Mouse (Mus musculus): ENCODE data around the gene Smad5. TPM values are rescaled to one million over a fixed set of nuclear protein-coding genes. Genes with fewer than 3 reads are reported as not detected.

Gene Smad5
- total and polyA plus RNA-seq, 3 experiments, result 4.3 to 7.4 (median 4.4) TPM

DNA sequence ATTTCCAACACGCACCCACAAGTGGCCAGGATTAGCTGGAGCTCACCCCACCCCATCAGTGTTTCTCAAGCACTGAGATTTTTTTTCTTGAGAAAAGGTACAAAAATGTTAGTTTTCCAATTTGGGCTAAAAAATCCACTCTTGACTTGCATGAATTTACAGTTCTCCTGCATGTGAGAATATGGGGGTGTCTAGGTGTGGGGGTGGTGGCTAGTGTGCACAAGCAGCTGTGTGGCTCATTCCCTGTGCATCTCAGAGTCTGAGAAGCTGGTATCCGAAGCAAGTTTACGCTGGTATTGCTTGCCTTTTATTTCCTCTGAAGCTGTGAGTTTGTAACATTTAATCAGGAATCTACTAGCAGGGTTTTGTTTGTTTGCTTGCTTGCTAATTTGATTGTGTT lies 87.9 kb downstream of the Smad5 start:
- Histone ChIP-seq H3K27me3 (replicated peaks) (peaks cover 62% of the 10 kb centered on the region), H3K4me1 (ENCODE audit: control insufficient read depth in 1 of 2, insufficient read depth in 2 of 2) (no peaks in the 10 kb centered on the region), H3K4me2 (ENCODE audit: insufficient read depth, low read depth, poor library complexity, severe bottlenecking) (no peak overlapping the region), H3K79me2 (replicated peaks; ENCODE audit: control insufficient read depth, extremely low read depth, insufficient read depth, poor library complexity, severe bottlenecking) (no peaks in the 10 kb centered on the region), H3K4me3 (replicated peaks in 1 of 3; ENCODE audit: low read depth in 2 of 3, low read length in 2 of 3, poor library complexity in 1 of 3) (no peak overlapping the region), H3K9me3 (replicated peaks; ENCODE audit: low read length) (peaks cover 7% of the 10 kb centered on the region), H3K27ac (ENCODE audit: insufficient read depth, low read depth) (no peak overlapping the region), H3K36me3 (replicated peaks in 1 of 2; ENCODE audit: control insufficient read depth in 1 of 2, insufficient read depth in 1 of 2, low read length in 1 of 2) (no peaks in the 10 kb centered on the region), H3K9ac (ENCODE audit: insufficient read depth, low read depth) (no peak overlapping the region)
- dilution Hi-C loops (cut with MboI; ENCODE audit: extremely low pct_ligation_motif_present, extremely low pct_unique_long_range_greater_than_20kb, low sequenced_read_pairs) (no loop called here), in situ Hi-C loops (cut with MboI; ENCODE audit: low pct_ligation_motif_present, low pct_unique_long_range_greater_than_20kb, low sequenced_read_pairs) (no loop called here)
- no peak for TF ChIP-seq HCFC1 (IDR thresholded peaks at IDR 0.05; ENCODE audit: low read depth, low read length)
- TF ChIP-seq SIN3A (IDR thresholded peaks at IDR 0.05; ENCODE audit: low read length), result no peak
- no peak for TF ChIP-seq RCOR1 (conservative IDR thresholded peaks at IDR 0.05; ENCODE audit: low read depth, low read length)
- TF ChIP-seq JUND (conservative IDR thresholded peaks at IDR 0.05; ENCODE audit: low read depth, low read length), result no peak
- no peak for TF ChIP-seq ZKSCAN1 (IDR thresholded peaks at IDR 0.05; ENCODE audit: borderline replicate concordance, low read depth, low read length)
- no peak for TF ChIP-seq POLR2A (IDR thresholded peaks at IDR 0.05; ENCODE audit: low read depth, low read length)
- no peak for TF ChIP-seq ZMIZ1 (IDR thresholded peaks at IDR 0.05; ENCODE audit: low read depth, low read length)
- no peak for TF ChIP-seq ZC3H11A (IDR thresholded peaks at IDR 0.05; ENCODE audit: low read depth, low read length)
- TF ChIP-seq JUN (IDR thresholded peaks at IDR 0.05; ENCODE audit: insufficient read depth, low read depth, low read length), result no peak
- no peak for TF ChIP-seq USF1 (IDR thresholded peaks at IDR 0.05; ENCODE audit: low read depth, low read length)
- no peak for TF ChIP-seq IRF4 (IDR thresholded peaks at IDR 0.05; ENCODE audit: low read depth, low read length)
- no peak for TF ChIP-seq ELF1 (IDR thresholded peaks at IDR 0.05; ENCODE audit: low read depth, low read length)
- no peak for TF ChIP-seq MAX (IDR thresholded peaks at IDR 0.05; ENCODE audit: low read length)
- no peak for TF ChIP-seq EP300 (IDR thresholded peaks at IDR 0.05; ENCODE audit: low read length)
- TF ChIP-seq MYC (IDR thresholded peaks at IDR 0.05; ENCODE audit: low read depth, low read length), result no peak
- no peak for TF ChIP-seq CHD1 (IDR thresholded peaks at IDR 0.05; ENCODE audit: low read depth, low read length)
- DNase-seq (ENCODE audit: extremely low read depth), result no peak

Other genes starting within 250 kb of the Smad5 start
- gene Il9, start 220.8 kb upstream of the Smad5 start, total RNA-seq (2012; rRNA removed), result not detected in 2 replicates
- not detected in 2 replicates for gene Il9, start 220.8 kb upstream of the Smad5 start, total RNA-seq (2014; rRNA removed)
- gene Il9, start 220.8 kb upstream of the Smad5 start, polyA plus RNA-seq (2012; ENCODE audit: insufficient read length, low read depth), result not detected in 2 replicates
- gene Fbxl21, start 180.5 kb upstream of the Smad5 start, total RNA-seq (2012; rRNA removed), result not detected in 2 replicates
- not detected in 2 replicates for gene Fbxl21, start 180.5 kb upstream of the Smad5 start, total RNA-seq (2014; rRNA removed)
- not detected in 2 replicates for gene Fbxl21, start 180.5 kb upstream of the Smad5 start, polyA plus RNA-seq (2012; ENCODE audit: insufficient read length, low read depth)
- not detected in 2 replicates for gene Lect2, start 154.5 kb upstream of the Smad5 start, total RNA-seq (2012; rRNA removed)
- not detected in 2 replicates for gene Lect2, start 154.5 kb upstream of the Smad5 start, total RNA-seq (2014; rRNA removed)
- not detected in 2 replicates for gene Lect2, start 154.5 kb upstream of the Smad5 start, polyA plus RNA-seq (2012; ENCODE audit: insufficient read length, low read depth)
- not detected in 2 replicates for gene Tgfbi, start 93.5 kb upstream of the Smad5 start, total RNA-seq (2012; rRNA removed)
- gene Tgfbi, start 93.5 kb upstream of the Smad5 start, total RNA-seq (2014; rRNA removed), result not detected in 2 replicates
- gene Tgfbi, start 93.5 kb upstream of the Smad5 start, polyA plus RNA-seq (2012; ENCODE audit: insufficient read length, low read depth), result not detected in 2 replicates
- not detected in 2 replicates for gene Gm45623, start 50.8 kb downstream of the Smad5 start, total RNA-seq (2012; rRNA removed)
- not detected in 2 replicates for gene Gm45623, start 50.8 kb downstream of the Smad5 start, total RNA-seq (2014; rRNA removed)
- gene Gm45623, start 50.8 kb downstream of the Smad5 start, polyA plus RNA-seq (2012; ENCODE audit: insufficient read length, low read depth), result not detected in 2 replicates
- gene Trpc7, start 193.0 kb downstream of the Smad5 start, total RNA-seq (2012; rRNA removed), result not detected in 2 replicates
- gene Trpc7, start 193.0 kb downstream of the Smad5 start, total RNA-seq (2014; rRNA removed), result not detected in 2 replicates
- gene Trpc7, start 193.0 kb downstream of the Smad5 start, polyA plus RNA-seq (2012; ENCODE audit: insufficient read length, low read depth), result not detected in 2 replicates